Mouse (Mus musculus) testis, adult 2 months (tissue): ENCODE measurements around the gene Ush1g. TPM values are rescaled to one million over a fixed set of nuclear protein-coding genes. Genes with fewer than 3 reads are reported as not detected.

Experiments
- H3K27ac ChIP-seq: fragments of 200-500 bp; 2 replicates; pipeline ENCODE4 v1.5.1; 2012; ENCODE audit warnings: low read depth, low read length; ENCODE audit not compliant: control insufficient read depth, insufficient read depth
- H3K27me3 ChIP-seq: fragments of 200-500 bp; 2 replicates; pipeline ENCODE4 v1.6.1; 2012; ENCODE audit warnings: mild to moderate bottlenecking, low read length, moderate library complexity; ENCODE audit not compliant: control insufficient read depth, insufficient read depth
- H3K36me3 ChIP-seq: fragments of 200-500 bp; 2 replicates; pipeline ENCODE4 v1.6.1; 2012; ENCODE audit warnings: mild to moderate bottlenecking, low read length; ENCODE audit not compliant: control insufficient read depth, insufficient read depth
- H3K4me1 ChIP-seq: fragments of 200-500 bp; 2 replicates; pipeline ENCODE4 v1.6.1; 2012; ENCODE audit warnings: low read length; ENCODE audit not compliant: control insufficient read depth, insufficient read depth
- H3K4me3 ChIP-seq: fragments of 200-500 bp; 2 replicates; pipeline ENCODE4 v1.5.1; 2012; ENCODE audit warnings: low read depth, mild to moderate bottlenecking, low read length, moderate library complexity, mixed read lengths; ENCODE audit not compliant: control insufficient read depth
- CTCF ChIP-seq: fragments of 200-500 bp; IDR thresholded peaks from 2 replicates; pipeline ENCODE4 v1.5.1; 2012; ENCODE audit warnings: low read depth, mild to moderate bottlenecking, inconsistent platforms, low read length, moderate library complexity; ENCODE audit not compliant: control insufficient read depth, insufficient read depth, insufficient replicate concordance
- POLR2A ChIP-seq: fragments of 200-500 bp; IDR thresholded peaks from 2 replicates; pipeline ENCODE4 v1.6.1; 2012; ENCODE audit warnings: low read depth, mild to moderate bottlenecking, inconsistent platforms, low read length, moderate library complexity; ENCODE audit not compliant: control insufficient read depth
- polyA plus RNA-seq: library from polyadenylated mRNA; depleted of rRNA; stranded (reverse); fragments of >200 nt; gene quantifications from 2 replicates; pipeline ENCODE4 v1.2.3, GENCODE M21; 2012

Ush1g gene
- polyA plus RNA-seq, 1 experiment, result 4.1 TPM

DNA sequence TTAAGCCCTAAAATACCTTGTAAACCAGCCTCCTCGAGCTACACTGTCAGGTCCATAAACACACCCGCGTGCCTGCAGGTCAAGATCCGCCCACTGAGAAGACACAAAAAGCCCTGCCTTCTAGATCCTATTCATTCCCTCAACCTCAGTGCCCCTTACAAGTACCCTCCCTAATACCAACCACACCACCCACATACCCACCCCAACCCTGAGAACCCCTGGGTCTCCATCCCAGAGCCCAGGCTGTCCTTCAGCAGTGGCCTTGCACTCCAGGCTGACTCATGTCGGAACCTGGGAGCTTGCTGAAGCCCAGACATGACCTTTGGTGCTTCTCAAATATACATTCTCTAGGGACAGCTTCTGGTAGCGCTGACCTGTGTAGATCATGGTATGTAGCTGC, 47.1 kb downstream of the Ush1g start:
- TF ChIP-seq CTCF (no peak), POLR2A (no peak)
- H3K36me3 ChIP-seq, result no peaks in the 10 kb centered on the region
- H3K27ac ChIP-seq, result no peak overlapping the region
- H3K4me3 ChIP-seq, result no peak overlapping the region
- no peaks in the 10 kb centered on the region for H3K27me3 ChIP-seq
- H3K4me1 ChIP-seq, result peaks cover 6% of the 10 kb centered on the region

DNA sequence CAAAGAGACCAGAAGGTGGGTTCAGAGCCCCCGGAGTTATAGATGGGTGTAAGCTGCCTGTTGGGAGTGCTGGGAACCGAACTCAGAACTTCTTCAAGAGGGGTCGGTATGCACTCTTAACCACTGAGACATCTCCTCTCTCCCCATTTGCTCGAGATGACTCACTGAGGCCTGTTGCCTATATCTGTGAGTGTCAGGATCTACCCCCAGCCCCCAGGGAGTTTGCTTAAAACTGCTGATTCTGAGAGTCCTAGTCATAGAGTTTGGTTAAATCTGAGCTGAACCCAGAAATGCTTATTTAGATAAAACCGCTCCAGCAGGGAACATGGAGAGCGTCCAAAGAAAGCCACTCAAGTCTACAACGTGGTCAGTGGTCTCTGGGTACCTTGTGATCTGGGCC, 47.7 kb downstream of the Ush1g start:
- Histone ChIP-seq H3K4me1 (peaks cover 6% of the 10 kb centered on the region), H3K27me3 (no peaks in the 10 kb centered on the region), H3K36me3 (no peaks in the 10 kb centered on the region), H3K27ac (no peak overlapping the region), H3K4me3 (no peak overlapping the region)
- TF ChIP-seq CTCF, result no peak
- no peak for TF ChIP-seq POLR2A

DNA sequence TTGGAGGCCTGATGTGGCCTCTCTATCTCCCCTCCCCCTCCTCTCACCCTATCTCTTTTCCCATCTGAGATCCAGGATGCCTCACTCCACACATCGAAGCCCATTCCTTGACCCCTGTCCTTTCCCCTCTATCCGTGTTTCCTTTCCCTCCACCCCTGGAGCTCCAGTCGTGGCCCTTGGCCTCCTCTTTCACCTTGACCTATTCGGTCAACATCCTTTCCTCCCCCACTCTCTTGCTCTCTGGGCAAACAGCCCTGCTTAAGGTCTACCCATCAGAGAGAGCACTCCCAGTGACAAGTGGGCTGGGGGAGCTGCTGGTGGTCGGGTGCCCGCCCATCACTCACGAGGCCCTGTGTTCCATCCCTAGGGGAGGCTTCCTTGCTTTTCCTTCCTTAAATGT, 48.1 kb downstream of the Ush1g start:
- TF ChIP-seq POLR2A, result no peak
- TF ChIP-seq CTCF, result no peak
- H3K4me1 ChIP-seq, result peaks cover 6% of the 10 kb centered on the region
- H3K36me3 ChIP-seq, result no peaks in the 10 kb centered on the region
- H3K27ac ChIP-seq, result no peak overlapping the region
- no peaks in the 10 kb centered on the region for H3K27me3 ChIP-seq
- H3K4me3 ChIP-seq, result no peak overlapping the region

DNA sequence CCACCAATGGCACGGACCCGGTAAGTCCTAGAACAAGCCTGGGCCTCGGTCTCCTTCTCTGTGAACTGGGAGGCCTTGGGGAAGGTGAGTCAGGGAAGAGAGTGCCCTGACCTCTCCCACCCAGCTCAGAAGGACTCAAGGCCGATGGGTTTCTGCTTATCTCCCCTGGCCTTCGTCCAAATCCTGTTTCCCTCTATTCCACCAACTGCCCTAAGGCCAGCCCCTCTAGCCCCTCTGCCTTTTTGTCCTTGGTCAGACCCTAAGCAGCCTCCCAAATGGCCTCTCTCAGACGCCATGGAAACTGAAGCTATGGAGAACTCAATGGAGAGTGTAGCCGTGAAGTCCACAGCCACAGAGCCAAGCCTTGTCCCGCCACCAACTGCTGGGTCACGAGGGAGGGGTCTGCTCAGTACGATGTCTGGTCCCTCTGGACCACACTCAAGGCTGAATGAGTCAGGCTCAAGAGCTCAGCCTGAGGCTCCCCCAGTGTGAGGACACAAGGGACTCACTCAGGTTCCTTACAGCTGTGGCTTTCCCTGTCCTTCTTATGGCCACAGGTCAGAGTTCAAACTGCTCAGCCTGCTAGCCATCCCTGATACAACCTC, 48.8 kb downstream of the Ush1g start:
- no peak overlapping the region for H3K4me3 ChIP-seq
- no peaks in the 10 kb centered on the region for H3K36me3 ChIP-seq
- peaks cover 6% of the 10 kb centered on the region for H3K4me1 ChIP-seq
- TF ChIP-seq CTCF (no peak), POLR2A (no peak)
- H3K27me3 ChIP-seq, result no peaks in the 10 kb centered on the region
- no peak overlapping the region for H3K27ac ChIP-seq

DNA sequence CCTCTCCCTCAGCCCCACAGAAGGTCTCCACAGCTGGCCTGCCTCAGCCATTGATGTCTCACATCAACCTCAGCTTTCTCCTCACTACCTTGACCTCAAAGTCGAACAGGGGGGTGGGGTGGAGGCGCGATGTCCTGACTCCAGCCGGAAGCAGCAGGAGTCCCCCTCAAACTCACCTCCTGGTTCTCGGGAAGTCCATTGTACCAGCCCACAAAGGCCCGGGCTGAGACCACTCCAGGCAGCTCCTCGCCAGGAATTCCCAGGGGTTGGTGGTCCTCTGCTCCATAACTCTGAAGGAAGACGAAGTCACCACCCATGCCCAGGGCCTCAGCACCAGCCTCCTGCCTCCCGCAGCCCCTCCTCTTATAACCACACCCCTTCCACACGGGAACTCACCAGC, 50.4 kb downstream of the Ush1g start:
- no peak overlapping the region for H3K4me3 ChIP-seq
- no peak overlapping the region for H3K27ac ChIP-seq
- no peaks in the 10 kb centered on the region; the same call in 1 of the 2 replicates for H3K27me3 ChIP-seq
- H3K36me3 ChIP-seq, result no peaks in the 10 kb centered on the region
- peaks cover 9% of the 10 kb centered on the region for H3K4me1 ChIP-seq
- TF ChIP-seq CTCF (no peak), POLR2A (no peak)

DNA sequence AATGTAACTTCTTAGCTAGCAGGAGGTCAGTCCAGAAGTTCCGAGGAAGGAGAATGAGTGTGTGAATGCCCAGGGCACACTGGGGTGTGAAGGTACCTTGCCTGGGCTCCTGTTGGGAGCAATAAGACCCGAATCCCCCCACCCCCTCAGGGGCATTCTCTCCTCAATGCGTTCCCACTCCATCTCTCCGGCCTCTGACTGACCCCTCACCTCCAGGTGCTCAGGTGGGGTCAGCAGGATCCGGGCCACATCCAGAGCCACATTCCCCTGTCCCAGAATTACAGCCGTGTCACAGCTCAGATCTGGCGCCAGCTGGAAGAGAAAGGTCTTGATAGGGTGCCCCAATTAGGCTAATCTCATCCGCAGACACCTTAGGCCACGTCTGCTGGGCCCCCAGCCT, 50.8 kb downstream of the Ush1g start:
- no peak overlapping the region for H3K27ac ChIP-seq
- no peak overlapping the region for H3K4me3 ChIP-seq
- no peaks in the 10 kb centered on the region for H3K36me3 ChIP-seq
- peaks cover 11% of the 10 kb centered on the region for H3K4me1 ChIP-seq
- no peaks in the 10 kb centered on the region; the same call in 1 of the 2 replicates for H3K27me3 ChIP-seq
- TF ChIP-seq POLR2A, result no peak
- no peak for TF ChIP-seq CTCF

DNA sequence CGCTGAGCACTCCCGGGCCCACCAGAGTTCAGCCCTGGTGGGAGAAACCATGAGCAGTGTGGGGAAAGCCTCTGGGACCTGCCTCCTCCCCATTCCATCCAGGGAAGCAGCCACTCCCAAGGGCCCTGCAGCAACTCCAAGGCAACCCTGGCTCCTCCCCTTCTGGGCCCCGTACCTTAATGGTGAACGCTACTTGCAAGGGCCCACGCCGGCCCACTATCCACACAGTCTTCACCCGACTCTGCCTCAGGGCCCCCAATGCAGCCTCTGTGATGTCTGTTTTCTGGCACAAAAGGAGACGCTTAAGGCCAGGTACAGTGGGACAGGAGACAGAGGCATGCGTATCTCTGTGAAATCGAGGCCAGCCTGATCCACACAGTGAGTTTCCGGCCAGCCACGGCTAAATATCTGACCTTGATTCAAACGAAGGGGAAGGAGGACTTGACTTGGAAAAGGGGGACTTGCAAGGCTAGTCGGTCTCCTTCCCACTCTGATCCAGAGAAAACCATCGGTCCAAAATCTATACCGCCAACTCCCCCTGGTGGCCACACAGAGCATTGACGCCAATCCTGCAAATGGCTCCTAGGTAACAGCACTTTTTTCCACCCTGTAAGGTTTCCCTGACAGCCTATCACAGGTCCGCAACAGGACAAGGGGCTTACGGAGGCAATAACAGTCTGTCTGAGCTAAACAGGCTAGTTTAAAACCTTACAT, 51.5 kb downstream of the Ush1g start:
- H3K36me3 ChIP-seq, result no peaks in the 10 kb centered on the region
- TF ChIP-seq POLR2A (no peak), CTCF (peak; percentile 89; the same call in 1 of the 2 replicates)
- no peak overlapping the region for H3K27ac ChIP-seq
- H3K4me3 ChIP-seq, result no peak overlapping the region
- H3K4me1 ChIP-seq, result peaks cover 16% of the 10 kb centered on the region
- no peaks in the 10 kb centered on the region; the same call in 1 of the 2 replicates for H3K27me3 ChIP-seq
